Mouse (Mus musculus) monocyte, adult 5-6 weeks (primary cell): ENCODE measurements around the gene Slc36a2. TPM values are rescaled to one million over a fixed set of nuclear protein-coding genes. Genes with fewer than 3 reads are reported as not detected.
"Not testable (repeated sequence)": the region's sequence is repeated elsewhere in the genome, so short reads cannot be mapped to it uniquely, and the experiment has no call there.

Experiments used
- ATAC-seq: fragments of 153-309, 156-312 bp; replicated peaks from 2 replicates; pipeline ENCODE4 v1.8.0; 2017; ENCODE audit warnings: mild to moderate bottlenecking; ENCODE audit not compliant: low TSS enrichment, insufficient number of reproducible peaks, severe bottlenecking, poor library complexity, low FRiP score
- total RNA-seq: library from RNA; stranded (forward); fragments of 200-1000, 200-491, 200-594 nt; gene quantifications from 3 replicates; pipeline ENCODE4 v1.2.3, GENCODE M21; 2017

The Slc36a2 gene
- total RNA-seq, 1 experiment from 2014 or later, result not detected

- no peak for ATAC-seq
Observed at GRCm38 (mm10) chr11:55141502-55141901, 43.4 kb downstream of the Slc36a2 start.

GRCm38 (mm10) chr11:55137646-55138045, 47.2 kb downstream of the Slc36a2 start:
- no peak for ATAC-seq

DNA sequence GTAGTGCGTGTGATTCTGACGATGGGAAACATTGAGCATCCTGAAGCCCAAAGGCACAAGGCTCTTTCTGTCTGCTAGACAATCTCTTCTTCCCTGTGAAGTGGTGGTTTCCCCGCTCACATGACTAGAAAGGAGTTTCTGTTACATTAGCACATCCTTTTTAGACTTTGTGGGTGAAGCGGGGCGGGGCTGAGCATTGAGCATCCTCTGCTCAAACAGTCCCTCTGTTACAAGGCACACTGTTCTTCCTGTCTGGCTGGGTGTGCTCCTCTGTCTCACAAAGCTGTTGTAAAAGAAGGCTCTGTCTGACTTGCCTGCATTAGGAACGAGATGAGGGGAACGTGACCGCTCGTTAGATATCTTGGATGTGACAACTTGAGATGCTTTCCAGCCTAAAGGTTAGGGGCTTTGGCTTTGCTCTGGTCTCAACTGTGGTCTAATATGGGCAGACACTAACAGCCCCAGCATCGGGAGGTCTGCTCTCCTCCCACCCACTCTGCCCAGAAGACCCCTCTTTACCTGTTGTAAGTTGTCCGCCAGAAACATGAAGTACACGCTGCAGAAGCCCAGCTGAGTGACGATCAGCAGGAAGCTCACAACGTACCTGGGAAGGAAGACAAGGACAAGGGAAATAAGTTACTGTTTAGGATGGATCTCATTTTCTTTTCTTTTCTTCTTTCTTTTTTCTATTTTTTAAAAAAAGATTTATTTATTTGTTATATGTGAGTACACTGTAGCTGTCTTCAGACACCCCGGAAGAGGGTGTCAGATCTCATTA, 47.9 kb downstream of the Slc36a2 start:
- ATAC-seq, result peak; percentile 97

- no peak for ATAC-seq
Observed at GRCm38 (mm10) chr11:55134871-55135270, 50.0 kb downstream of the Slc36a2 start.

DNA sequence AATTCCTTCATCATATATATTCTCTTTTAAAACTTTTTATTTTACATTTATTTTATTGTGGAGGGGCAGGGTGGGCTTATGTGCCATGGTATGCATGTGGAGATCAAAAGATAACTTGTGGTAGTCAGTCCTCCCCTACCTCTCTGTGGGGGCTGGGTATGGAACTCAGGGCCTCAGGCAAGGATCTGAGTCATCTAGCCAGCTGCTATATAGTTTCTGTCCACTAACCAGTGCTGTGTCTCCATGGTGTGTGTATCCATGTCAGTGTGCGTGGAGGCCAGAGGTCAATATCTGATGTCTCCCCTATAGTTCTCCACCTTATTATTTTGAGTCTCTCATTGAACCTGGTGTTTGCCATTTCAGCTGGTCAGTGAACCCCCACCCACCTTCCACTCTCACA, 50.5 kb downstream of the Slc36a2 start:
- ATAC-seq, result no peak

DNA sequence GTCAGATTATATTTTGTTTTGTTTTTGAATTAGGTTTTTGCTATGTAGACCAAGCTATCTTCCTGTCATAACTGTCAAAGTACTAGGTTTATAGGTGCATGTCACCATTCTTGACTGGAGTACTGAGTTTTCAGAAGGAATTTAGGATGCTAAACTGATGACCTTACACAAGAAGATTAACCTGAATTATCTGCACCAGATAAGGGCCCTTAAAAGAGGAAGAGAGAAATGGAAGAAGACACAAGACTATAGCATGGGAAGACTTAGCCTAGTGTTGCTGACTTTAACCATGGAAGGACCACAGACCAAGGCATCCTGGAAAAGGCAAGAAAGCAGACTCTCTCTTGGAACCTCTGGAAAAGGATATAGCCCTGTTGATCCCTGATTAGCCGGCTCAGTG, 51.7 kb downstream of the Slc36a2 start:
- ATAC-seq, result no peak

GRCm38 (mm10) chr11:55131946-55132345, 52.9 kb downstream of the Slc36a2 start:
- ATAC-seq, result no peak

DNA sequence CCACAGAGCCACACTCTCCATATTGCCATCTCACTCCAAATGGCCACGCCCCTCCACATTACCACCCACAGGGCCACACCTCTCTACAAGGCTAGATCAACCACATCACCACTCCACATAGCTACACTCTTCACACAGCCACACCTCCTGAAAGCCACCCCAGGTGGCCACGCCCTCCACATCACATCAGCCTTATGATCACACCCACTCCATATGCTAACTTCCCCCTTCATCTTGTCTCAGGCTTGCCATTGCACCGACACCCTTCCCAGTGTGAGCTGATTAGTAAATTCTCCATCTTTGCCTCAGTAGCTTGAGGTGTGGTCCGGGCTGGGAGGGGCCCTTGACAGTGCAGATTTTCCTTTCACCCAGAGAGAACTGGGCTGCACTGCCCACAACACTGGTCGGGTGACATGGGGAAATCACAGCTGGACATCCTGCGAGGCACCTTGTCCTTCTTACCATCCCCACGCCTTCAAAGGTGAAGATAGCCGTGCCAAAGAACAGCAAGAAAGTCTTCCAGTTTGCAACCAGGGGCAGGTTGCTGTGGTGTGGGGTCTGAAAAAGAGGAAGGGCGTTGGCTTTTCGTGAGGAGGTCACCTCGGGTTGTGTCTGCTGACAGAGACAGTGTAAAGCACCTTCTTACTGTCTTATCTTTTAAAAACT, 53.7 kb downstream of the Slc36a2 start:
- ATAC-seq, result peak; percentile 95

DNA sequence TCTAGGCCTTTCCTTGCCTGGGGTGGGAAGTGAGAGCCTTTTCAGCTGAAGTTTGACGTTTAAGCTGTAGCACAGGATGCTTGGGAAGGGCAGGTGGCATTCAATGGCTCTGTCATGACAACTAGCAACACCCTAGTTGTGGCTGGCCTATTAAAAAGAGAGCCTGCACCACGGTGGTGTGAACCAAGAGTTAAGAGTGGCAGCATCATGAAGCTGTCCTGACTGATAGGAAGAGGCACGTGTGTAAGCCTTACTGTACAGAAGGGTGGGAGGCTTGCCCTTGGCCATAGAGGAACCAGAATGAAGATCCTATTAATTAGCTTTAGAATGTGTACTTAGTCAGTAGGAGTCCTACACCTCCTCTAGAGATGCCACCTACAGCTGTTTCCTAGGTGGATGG, 56.5 kb downstream of the Slc36a2 start:
- ATAC-seq, result no peak

DNA sequence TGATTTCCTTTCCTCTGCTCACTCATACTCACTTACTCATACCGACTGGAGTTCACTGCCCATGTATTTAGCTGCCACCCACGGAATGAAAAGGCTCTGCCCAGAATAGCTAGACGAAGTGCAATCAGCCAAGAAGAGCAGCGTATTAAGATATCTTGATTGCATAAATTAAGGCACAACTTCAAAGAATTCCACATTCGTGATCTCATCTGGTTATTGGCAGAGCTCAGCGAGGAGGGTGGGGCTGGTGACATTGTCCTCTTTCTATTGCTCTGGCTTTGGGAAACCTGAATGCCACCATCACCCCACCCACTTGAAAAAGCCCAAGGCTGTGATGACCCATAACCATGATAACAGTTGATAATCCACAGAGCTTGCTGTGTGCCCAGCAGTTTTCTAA, 56.9 kb downstream of the Slc36a2 start:
- no peak for ATAC-seq

DNA sequence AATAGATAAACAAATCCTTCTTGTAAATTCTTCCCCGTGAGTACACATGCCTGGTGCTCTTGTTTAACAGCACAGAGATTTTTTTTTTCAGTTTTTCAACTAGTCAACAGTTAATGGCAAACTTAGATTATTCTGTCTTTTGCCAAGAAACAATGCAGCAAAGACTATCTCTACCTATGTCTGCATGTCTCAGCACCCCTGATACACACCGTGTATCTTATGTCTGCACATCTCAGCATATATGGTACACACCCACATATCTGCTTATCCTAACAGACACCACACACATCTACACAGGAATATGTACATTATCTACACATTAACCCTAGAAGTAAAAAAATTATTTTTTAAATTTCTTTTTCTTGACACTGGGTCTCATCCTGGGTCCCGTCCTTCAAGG, 58.2 kb downstream of the Slc36a2 start:
- ATAC-seq, result no peak

DNA sequence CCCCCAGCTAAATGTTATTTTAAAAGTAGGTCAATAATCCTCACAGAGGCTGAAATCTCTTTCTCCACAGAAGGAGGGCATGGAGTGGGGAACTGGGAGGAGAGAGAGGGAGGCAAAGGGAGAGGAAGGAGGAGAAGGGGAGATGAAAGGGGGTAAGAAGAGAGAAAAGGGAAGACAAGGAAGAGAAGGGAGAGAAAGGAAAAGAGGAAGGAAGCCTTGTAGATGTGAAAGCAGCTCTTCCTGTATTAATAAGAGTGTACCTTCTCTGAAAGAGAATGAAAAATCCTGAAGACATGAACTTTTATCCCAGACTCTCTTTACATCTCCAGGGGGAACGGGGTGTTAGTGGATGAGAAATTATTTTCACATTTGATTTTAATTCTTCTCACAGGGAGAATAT, 63.4 kb downstream of the Slc36a2 start:
- no peak for ATAC-seq

DNA sequence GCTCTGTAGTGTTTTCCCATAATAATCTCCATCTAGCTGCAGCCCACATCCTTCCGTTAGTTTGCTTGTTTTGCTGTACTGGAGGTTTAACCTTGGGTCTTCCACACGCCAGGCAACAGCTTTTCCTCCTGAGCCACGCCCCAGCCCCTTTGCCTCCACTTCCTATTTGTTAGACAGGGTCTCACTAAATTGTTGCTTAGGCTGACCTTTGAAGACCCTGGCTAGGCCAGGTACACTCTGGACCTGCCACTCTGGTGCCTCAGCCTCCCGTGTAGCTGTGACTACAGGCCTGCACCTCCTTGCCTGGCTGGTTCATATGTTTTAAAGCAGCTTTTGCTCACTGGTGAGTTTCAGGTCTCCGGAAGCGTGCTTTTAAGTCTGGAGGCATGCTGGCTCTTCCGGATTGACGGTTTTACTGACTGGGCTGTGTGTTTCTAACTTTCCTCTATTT, 64.0 kb downstream of the Slc36a2 start:
- no peak for ATAC-seq

- ATAC-seq, result no peak
Observed at GRCm38 (mm10) chr11:55120279-55120678, 64.6 kb downstream of the Slc36a2 start.

GRCm38 (mm10) chr11:55117031-55117430, 67.8 kb downstream of the Slc36a2 start:
- ATAC-seq, result no peak

DNA sequence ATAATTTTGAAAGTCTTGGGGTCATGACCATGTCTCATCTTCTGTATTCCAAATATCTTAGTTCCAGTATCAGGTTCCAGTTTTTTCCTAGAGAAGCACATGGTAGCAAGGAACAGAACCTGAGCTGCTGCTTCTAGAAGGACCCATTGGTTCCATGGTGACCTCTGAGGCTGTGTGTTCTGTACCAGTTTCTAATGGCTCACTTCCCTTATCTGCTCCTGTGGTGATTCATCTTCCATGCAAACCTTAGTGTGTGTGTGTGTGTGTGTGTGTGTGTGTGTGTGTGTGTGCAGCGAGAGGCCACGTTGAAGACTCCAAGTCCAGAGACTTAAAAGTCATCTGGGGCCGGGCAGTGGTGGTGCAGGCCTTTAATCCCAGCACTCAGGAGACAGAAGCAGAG, 68.9 kb downstream of the Slc36a2 start:
- ATAC-seq, result 0 out of 2 replicates have a peak, but pooled peaks have one; percentile 41

DNA sequence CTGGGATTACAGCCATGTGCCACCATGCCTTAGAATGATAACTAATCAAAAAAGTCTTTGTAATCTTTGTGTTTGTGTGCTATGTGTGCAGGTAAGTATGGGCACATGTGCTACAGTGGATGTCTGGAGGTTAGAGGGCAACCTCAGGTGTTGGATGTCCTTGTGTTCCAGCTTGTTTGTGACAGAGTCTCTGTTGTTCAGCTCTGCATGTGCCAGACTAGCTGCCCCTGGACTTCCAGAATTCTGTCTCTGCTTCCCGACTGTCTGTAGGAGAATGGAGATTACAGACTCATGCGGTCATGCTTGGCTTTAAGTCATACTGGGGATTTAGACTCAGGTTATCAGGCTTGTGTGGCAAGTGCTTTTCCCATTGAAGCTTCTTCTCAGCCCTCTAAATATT, 70.6 kb downstream of the Slc36a2 start:
- no peak for ATAC-seq

DNA sequence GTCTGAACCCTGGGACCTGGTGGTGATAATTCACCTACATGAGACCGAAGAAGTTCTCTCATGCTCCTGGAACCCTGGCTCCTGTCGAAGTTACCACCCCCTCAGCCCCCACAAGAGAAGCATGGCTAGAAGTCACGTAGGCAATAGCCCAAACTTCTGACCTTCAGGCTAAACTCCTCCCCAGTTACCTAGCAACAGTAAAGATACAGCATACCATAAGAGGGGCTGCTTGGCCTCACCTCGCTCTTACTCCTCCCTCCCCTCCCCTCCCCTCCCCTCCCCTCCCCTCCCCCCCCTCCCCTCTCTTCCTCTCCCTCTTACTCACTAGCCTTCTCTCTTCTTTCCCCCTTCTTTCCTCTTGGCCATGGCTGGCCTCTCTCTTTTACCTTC, 71.0 kb downstream of the Slc36a2 start:
- ATAC-seq, result not testable (repeated sequence)

DNA sequence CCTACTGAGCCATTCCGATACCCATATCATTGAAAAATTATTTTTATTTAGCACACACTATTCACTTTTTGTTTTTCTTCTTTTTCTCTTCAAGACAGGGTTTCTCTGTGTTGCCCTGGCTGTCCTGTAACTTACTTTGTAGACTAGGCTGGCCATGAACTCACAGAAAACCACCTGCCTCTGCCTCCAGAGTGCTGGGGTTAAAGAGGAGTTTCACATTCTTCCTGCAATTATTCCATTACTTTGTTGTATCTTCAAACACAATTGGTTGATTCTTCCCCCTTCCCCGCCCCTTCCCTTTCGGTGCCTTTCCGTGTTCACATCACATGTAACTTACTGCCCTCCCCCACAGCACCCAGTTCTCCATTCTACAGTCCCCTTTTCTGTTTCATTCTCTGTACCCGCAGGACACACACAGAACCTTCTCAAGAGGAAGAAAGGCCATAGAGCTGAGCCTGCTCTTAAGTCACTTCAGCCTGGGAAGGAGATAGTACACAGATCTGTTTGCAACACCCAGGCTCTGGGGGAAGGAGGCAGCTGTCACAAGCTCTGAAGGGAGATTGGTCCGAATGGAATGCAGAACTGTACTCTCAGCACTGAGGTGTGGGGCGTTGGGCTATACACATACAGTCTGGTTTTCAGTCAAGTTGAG, 71.5 kb downstream of the Slc36a2 start:
- peak; percentile 94 for ATAC-seq
